16 mouse cellular contexts compared by ENCODE assay signal in the genomic region with DNA sequence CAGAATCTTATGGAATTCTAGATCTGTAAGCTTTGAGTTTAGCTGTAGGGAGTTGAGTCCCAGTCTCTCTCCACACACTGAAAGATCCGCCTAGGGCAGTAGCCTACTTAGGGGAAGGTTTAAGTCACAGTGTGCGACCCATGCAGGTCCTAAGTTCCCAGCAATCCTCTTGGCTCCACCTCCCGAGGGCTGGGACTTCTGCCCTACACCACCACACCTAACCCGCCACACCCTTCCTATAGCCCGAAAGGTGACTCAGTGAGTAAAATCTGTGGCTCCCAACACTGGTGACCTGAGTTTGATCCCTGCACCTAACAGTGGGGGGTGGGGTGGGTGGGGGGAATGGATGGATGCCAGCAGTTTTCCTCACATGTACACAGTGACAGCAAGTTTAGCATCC. TPM values are rescaled to one million over a fixed set of nuclear protein-coding genes. Genes with fewer than 3 reads are reported as not detected.
"Had no signal": no experiment of that assay in that cellular context is flagged by ENCODE, and none has a peak within 500 bp of the region (broad histone marks: within the 10 kb centered on the region; RNA-seq: fewer than 3 reads in every experiment).

No protein-coding gene starts in this region.

- ATAC-seq: midbrain, embryonic 15.5 days had no signal

- H3K9me3 ChIP-seq: limb, embryonic 13.5 days; megakaryocyte, embryonic 14.5 days; midbrain, embryonic 15.5 days; neural tube, embryonic 12.5 days had no signal

- H3K4me3 ChIP-seq: limb, embryonic 13.5 days; megakaryocyte, embryonic 14.5 days; midbrain, embryonic 15.5 days; neural tube, embryonic 12.5 days had no signal

- H3K27me3 ChIP-seq: limb, embryonic 13.5 days; megakaryocyte, embryonic 14.5 days; midbrain, embryonic 15.5 days; neural tube, embryonic 12.5 days had no signal

- H3K27ac ChIP-seq: limb, embryonic 13.5 days; macrophage; midbrain, embryonic 15.5 days; neural tube, embryonic 12.5 days had no signal

- H3K4me2 ChIP-seq: limb, embryonic 13.5 days; lung, embryonic 14.5 days; midbrain, embryonic 11.5 days; midbrain, embryonic 15.5 days; neural tube, embryonic 12.5 days had no signal

- DNase-seq: kidney, postnatal 14 days; layer of hippocampus, adult 9-11 months; left cerebral cortex, postnatal 4 days; lung, embryonic 14.5 days; lung, postnatal 10 days; thymus, postnatal 36 days had no signal

- H3K9ac ChIP-seq: limb, embryonic 13.5 days; lung, embryonic 14.5 days; midbrain, embryonic 15.5 days; neural tube, embryonic 12.5 days had no signal

- H3K4me1 ChIP-seq: midbrain, embryonic 15.5 days; neural tube, embryonic 12.5 days had no signal

RNA-seq across cellular contexts. Expression of a gene that starts 3.1 kb away (rescaled TPM):
- polyA plus RNA-seq: kidney, embryonic 14.5 days; liver, adult 2 months; liver, embryonic 16.5 days; lung, embryonic 14.5 days; macrophage; thymus, postnatal 0 days had no signal
